In the genomic region with DNA sequence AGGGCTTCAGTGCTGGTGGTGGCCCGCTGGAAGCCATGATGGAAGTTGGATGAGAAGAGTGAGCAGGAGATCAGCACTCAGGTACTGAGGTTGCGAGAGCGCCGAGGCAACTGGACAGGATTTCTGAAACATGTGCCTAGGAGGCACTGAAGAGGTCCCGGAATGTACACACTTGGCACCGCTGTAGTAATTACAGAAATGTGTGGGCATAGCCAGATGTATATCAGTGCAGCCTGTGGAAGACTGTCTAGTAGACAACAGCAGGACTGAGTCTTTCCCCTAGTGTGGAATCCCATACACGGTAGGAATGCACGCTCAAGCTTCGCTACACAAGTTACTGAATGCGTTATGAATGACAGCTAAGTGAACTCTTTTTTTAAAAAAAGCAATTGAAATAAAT, we compare ENCODE assay signal across 19 mouse cellular contexts.
"Had no signal": no experiment of that assay in that cellular context is flagged by ENCODE, and none has a peak within 500 bp of the region (broad histone marks: within the 10 kb centered on the region; RNA-seq: fewer than 3 reads in every experiment).

No protein-coding gene starts in this region.

- H3K4me1 ChIP-seq: liver, embryonic 13.5 days; neural tube, embryonic 12.5 days; neural tube, embryonic 15.5 days had no signal

- H3K36me3 ChIP-seq: liver, embryonic 13.5 days; neural tube, embryonic 12.5 days; neural tube, embryonic 15.5 days had no signal

- H3K4me3 ChIP-seq: left cerebral cortex, adult 2 months; liver, embryonic 13.5 days; neural tube, embryonic 12.5 days; neural tube, embryonic 15.5 days had no signal

- DNase-seq: kidney, postnatal 10 days; kidney, postnatal 36 days; layer of hippocampus, postnatal 36 days; liver, embryonic 13.5 days; lung, adult 2 months; lung, postnatal 14 days; lung, postnatal 4 days; midbrain, embryonic 14.5 days; right cerebral cortex, adult 18-20 months; right cerebral cortex, postnatal 14 days; right cerebral cortex, postnatal 4 days; thymus, adult 2 months; thymus, postnatal 14 days; thymus, postnatal 4 days had no signal

- H3K27ac ChIP-seq: left cerebral cortex, adult 2 months; liver, embryonic 13.5 days; neural tube, embryonic 12.5 days; neural tube, embryonic 15.5 days; stomach, postnatal 0 days had no signal

- H3K9me3 ChIP-seq: liver, embryonic 13.5 days; neural tube, embryonic 12.5 days; neural tube, embryonic 15.5 days had no signal

- H3K4me2 ChIP-seq: liver, embryonic 13.5 days; midbrain, embryonic 11.5 days; neural tube, embryonic 12.5 days; neural tube, embryonic 15.5 days had no signal

- H3K9ac ChIP-seq: liver, embryonic 13.5 days; neural tube, embryonic 12.5 days; neural tube, embryonic 15.5 days had no signal

- H3K27me3 ChIP-seq: liver, embryonic 13.5 days; neural tube, embryonic 12.5 days; neural tube, embryonic 15.5 days had no signal
